Mouse (Mus musculus): ENCODE results near the gene E330014E10Rik. TPM values are rescaled to one million over a fixed set of nuclear protein-coding genes. Genes with fewer than 3 reads are reported as not detected.
"Not testable (repeated sequence)": the region's sequence is repeated elsewhere in the genome, so short reads cannot be mapped to it uniquely, and the experiment has no call there.

The E330014E10Rik gene
- not detected for total RNA-seq (2021)
- long read RNA-seq, experiment 1: 0 reads
- long read RNA-seq, experiment 2: 0 reads

GRCm38 (mm10) chr5:95775690-95776089, at the start of gene E330014E10Rik:
TSS of gene E330014E10Rik (plus strand) at chr5:95775990.
- DNase-seq (ENCODE audit: low spot score in 2 of 2): not testable (repeated sequence)

DNA sequence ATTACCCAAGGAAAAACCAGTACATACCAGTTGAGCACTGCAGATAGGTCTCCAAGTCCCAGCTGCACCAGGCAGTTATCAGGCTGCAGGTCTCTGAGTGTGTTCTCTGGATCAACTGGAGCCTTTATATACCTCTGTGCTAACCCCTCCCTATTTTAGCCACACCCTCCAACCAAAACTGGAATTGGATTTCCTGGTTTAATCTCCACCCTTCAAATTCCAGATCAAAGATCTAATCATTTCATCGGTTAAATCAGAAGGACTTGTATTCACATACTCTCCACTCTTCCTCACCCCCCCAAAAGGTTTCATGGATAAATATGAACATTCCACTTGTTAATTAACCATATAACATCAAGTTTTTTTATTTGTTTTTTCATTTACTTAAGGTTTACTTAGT, 39.7 kb upstream of the E330014E10Rik start, which contains the start of gene Gm7978:
TSS of gene Gm7978 (minus strand) at position 101 of the 400 bp plus-strand sequence.
- not testable (repeated sequence) for DNase-seq (ENCODE audit: low spot score in 2 of 2)

GRCm38 (mm10) chr5:95741714-95742113, 34.1 kb upstream of the E330014E10Rik start, which contains the start of gene Gm7982:
TSS of gene Gm7982 (plus strand) at chr5:95742014.
- DNase-seq (ENCODE audit: low spot score in 2 of 2): not testable (repeated sequence)

DNA sequence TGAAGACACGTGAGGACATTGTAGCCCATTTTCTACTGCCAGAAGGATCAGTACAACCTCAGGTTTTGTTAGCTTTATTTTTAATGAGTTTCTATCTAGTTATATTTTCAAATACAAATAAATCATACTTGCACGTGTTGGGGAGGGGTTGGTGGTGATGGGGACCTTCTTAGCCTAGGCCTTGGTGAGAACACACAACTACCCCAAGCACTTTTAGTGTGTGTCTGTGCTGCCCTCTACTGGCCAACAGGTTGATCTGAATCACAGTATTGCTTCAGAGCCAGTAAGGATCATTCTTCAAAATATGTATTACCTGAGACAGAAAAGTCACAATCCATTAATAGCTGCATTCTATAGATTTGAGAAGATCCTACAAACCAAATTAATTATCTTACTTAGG, 35.1 kb downstream of the E330014E10Rik start:
- DNase-seq (ENCODE audit: low spot score in 2 of 2): not testable (repeated sequence)

- no peak for DNase-seq (ENCODE audit: low spot score in 2 of 2)
Observed at GRCm38 (mm10) chr5:95836580-95836979, 60.8 kb downstream of the E330014E10Rik start.

GRCm38 (mm10) chr5:95854030-95854429, 78.2 kb downstream of the E330014E10Rik start:
- DNase-seq (ENCODE audit: low spot score in 2 of 2): no peak

Other genes starting within 250 kb of the E330014E10Rik start
- not detected for gene Gm7971, start 181.1 kb upstream of the E330014E10Rik start, total RNA-seq (2021)
- gene Gm7978, start 39.8 kb upstream of the E330014E10Rik start, total RNA-seq (2021): not detected
- gene Gm7982, start 34.0 kb upstream of the E330014E10Rik start, total RNA-seq (2021): not detected
- 1 to 10 TPM in 1 of 2 experiments, under 1 TPM in 1; 0.82 to 2.7 TPM for gene Cxcl13, start 181.0 kb downstream of the E330014E10Rik start, total RNA-seq (2021)